Mouse (Mus musculus) B cell, adult (primary cell): ENCODE results near the gene Crb3. TPM values are rescaled to one million over a fixed set of nuclear protein-coding genes. Genes with fewer than 3 reads are reported as not detected.

Source experiments
- total RNA-seq: library from RNA; stranded (reverse); gene quantifications from 4 replicates; pipeline ENCODE4 v1.2.4, GENCODE M21; 2023; ENCODE audit not compliant: inconsistent age

Gene Crb3
- total RNA-seq, result 12.1 to 17.9 TPM (median 15.4 TPM) in 4 replicates

DNA sequence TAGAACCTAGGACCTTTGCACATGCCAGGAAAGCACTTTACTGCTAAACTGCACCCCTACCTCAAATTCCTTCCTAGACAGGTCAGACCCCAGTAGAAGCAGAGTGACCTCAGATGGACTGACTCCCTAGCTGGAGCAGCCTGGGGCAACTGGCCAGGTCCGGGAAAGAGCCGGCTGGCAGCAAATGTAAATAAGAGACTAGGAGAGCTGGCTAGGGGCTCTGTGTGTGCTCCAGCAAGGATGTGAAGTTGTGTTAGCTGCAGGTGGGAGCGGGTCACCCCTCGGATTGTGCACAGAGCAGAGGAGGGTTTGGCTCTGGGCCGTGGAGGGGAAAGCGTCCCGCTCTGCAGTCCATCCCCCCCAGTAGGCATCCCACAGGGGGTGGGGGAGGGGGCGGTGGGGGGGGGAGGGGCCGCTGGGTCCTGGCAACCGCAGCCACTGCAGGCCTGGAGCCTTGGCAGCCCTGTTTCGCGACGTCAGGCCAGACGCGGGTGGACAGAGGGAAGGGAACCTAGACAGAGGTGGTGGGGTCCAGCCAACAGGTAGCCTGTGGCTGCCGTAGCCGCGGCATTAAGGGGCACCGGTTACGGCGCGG, at the start of gene Crb3:
Crb3 (plus strand) TSS at position 215 of the 595 bp plus-strand sequence.

DNA sequence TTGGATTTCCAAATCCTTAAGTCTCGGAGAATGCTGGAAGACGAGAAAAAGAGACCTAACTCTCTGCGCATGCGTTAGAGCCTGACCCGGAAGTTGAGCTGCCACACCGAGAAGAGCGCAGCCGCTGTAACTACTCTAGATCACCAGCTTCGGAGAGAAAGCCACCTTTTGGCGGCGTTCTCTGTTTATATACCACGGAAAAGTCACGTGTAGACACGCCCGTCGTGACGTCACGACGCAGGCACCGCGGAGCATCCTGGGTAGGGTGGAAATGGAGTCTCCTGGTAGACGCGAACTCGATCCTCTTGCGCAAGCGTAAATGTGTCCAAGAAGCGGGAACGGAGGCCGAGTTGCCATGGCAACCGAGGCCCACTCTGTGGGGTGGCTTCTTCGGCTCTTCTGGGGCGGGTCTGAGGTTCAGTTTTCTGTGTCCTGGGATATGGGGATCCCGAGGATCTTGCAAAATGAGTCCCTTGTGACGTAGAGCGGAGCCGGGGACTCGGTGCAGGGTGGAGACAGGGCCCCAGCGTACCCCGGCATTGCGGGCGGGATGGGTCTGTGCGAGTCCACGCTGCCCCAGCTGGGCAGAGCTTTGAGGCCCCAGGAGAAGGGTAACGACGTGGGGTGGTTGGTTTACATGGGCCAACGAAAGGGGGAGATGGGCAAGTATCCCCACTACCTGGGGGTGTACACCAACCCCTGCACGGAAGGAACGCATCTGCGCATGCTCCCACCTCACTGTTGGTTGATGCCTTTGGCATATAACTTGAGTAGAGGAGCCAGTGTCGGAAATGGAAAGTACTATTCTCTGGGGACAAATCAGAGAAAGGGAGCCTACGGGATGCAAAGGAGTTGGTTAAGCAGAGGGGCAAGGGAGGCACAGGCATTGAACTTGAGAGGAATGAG, 47.4 kb upstream of the Crb3 start, which contains the start of the genes Gtf2f1 and Gm17949:
Gtf2f1 (minus strand) TSS at position 53 of the 906 bp plus-strand sequence.
Gm17949 (plus strand) TSS at position 234 of the 906 bp plus-strand sequence.

DNA sequence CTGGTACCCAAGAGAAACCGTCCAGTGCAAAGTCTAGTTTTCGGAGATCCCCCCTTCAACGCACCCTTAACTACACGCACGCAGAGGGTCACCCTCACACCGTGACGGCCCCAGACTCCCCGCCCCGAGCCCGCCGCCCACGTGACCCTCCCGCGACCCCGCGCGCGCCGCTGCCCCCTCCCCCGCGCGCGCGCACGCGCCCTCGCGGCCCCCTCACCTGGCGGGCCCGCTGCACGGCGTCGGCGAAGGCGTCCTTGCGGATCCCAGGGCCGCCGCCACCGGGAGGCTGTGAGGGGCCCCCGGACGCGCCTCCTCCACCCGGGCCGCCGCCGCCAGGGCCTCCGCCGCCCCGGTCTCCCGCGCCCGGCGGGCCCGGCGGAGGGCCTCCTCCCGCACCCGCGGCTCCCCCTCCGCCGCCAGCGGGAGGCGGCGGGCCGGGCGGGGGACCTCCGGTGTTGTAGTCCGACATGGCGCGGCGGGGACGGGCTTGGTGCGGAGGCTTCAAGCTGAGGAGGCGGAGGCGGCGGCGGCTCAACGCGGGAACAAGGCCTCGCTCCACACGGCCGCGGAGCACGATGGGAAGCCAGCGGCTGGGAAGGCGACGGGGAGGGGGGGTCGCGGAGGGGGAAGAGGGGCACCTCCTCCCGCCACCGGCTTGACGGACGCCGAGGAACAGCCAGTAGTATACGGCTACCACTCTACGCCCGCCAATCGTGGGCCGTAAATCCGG, 27.8 kb upstream of the Crb3 start, which contains the start of gene Khsrp:
Khsrp (minus strand) TSS at position 592 of the 730 bp plus-strand sequence.

GRCm38 (mm10) chr17:57041554-57041953, 17.4 kb upstream of the Crb3 start, which contains the start of gene Slc25a41:
Gene Slc25a41 (minus strand): TSS chr17:57041654.

DNA sequence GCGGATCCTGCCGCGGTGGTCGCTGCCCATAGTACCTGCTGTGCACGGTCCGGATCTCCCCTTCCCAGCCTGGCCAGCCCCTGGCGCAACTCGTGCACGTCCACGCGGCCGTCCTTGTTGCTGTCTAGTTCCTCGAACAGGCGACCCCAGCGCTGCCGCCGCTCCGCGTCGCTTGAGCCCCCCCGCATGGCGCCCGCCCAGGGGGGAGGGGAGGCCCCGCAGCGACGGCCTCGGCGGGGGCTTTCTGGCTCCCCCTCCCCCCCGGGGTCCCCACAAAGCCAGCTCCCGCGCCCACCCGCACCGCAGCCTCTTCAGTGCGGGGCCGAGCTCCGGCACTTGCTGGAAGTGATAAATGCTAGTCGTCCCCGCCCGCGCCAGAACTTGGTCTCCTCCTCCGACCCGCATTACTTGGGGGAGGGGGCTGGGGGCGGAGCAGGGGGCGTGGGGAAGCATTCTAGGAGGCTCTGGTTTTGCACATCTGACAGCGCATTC, 627 bp downstream of the Crb3 start, which contains the start of gene Slc25a23:
Slc25a23 (minus strand) TSS at position 378 of the 492 bp plus-strand sequence.

GRCm38 (mm10) chr17:57078336-57078735, 19.4 kb downstream of the Crb3 start, which contains the start of gene Dennd1c:
Gene Dennd1c (minus strand): TSS chr17:57078514.

DNA sequence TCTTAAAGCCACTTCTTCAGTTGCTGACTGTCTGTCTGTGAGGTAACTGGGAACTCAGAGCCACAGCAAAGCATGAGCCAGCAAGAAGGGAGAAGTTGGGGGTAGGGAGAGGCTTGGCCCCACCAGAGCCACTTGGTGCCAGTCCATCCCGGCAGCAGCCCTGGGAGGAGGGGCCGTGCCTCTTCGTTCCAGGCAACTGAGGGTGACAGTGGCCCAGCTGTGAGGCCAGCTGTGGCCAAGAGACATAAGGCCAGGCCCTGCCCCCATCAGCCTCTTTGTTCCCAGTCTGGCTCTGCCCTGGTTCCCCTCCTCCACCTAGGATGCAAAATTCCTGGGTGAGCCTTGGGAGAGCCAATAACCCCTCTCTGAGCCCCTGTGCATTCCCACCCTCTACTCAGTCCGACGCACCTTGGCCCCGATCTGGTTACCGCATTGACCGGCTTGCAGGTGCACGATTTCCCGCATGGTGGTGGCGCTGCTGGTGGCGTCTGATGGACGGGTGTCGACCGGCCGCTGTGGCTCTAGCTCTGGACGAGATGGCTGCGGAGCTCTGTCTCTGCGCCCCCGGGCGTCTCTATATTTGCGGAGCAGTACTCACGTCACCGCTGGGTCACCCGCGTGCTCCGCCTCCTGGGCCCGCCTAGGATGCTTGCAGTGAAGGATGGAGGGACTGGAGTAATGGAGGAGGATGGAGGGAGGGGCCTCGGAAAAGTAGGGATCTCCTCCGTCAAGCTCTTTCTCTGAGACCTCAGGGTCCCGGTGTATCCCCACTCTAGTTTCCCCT, 28.3 kb downstream of the Crb3 start, which contains the start of gene Tubb4a:
Tubb4a (minus strand) TSS at position 734 of the 784 bp plus-strand sequence.

GRCm38 (mm10) chr17:57105181-57106034, 46.5 kb downstream of the Crb3 start, which contains the start of gene Tnfsf9:
Gene Tnfsf9 (plus strand): TSS chr17:57105325.

Other genes with a start within 250 kb of the Crb3 start
- gene Rfx2, start 228.1 kb upstream of the Crb3 start, total RNA-seq, result 11.4 to 13.3 TPM (median 11.9 TPM) in 4 replicates
- not detected in 4 replicates for gene Acsbg2, start 184.7 kb upstream of the Crb3 start, total RNA-seq
- gene 1700061G19Rik, start 183.6 kb upstream of the Crb3 start, total RNA-seq, result not detected in 4 replicates
- gene Mllt1, start 123.7 kb upstream of the Crb3 start, total RNA-seq, result 35.8 to 37.4 TPM (median 36.8 TPM) in 4 replicates
- gene Acer1, start 77.0 kb upstream of the Crb3 start, total RNA-seq, result not detected in 4 replicates
- gene Clpp, start 68.8 kb upstream of the Crb3 start, total RNA-seq, result 28.2 to 36.9 TPM (median 32.1 TPM) in 4 replicates
- gene Alkbh7, start 61.8 kb upstream of the Crb3 start, total RNA-seq, result 11.9 to 19.9 TPM (median 17.6 TPM) in 4 replicates
- gene Pspn, start 59.1 kb upstream of the Crb3 start, total RNA-seq, result 1.7 to 2.1 TPM in 2 of 4 replicates, not detected in the others
- gene Gtf2f1, start 47.8 kb upstream of the Crb3 start, total RNA-seq, result 62.0 to 67.8 TPM (median 67.0 TPM) in 4 replicates
- 0.48 TPM in 1 of 4 replicates, not detected in the others for gene Gm17949, start 47.6 kb upstream of the Crb3 start, total RNA-seq
- 135 to 137 TPM (median 137 TPM) in 4 replicates for gene Khsrp, start 27.6 kb upstream of the Crb3 start, total RNA-seq
- not detected in 4 replicates for gene Slc25a41, start 17.5 kb upstream of the Crb3 start, total RNA-seq
- gene Slc25a23, start 758 bp downstream of the Crb3 start, total RNA-seq, result 15.2 to 25.1 TPM (median 18.8 TPM) in 4 replicates
- 148 to 162 TPM (median 151 TPM) in 4 replicates for gene Dennd1c, start 19.4 kb downstream of the Crb3 start, total RNA-seq
- gene Tubb4a, start 28.7 kb downstream of the Crb3 start, total RNA-seq, result 0.22 to 0.36 TPM (median 0.24 TPM) in 3 of 4 replicates, not detected in the other
- gene Tnfsf9, start 46.2 kb downstream of the Crb3 start, total RNA-seq, result 0.93 to 1.2 TPM in 2 of 4 replicates, not detected in the others
- gene Cd70, start 90.7 kb downstream of the Crb3 start, total RNA-seq, result not detected in 4 replicates
- gene Tnfsf14, start 135.1 kb downstream of the Crb3 start, total RNA-seq, result 0.36 TPM in 1 of 4 replicates, not detected in the others
- gene C3, start 169.0 kb downstream of the Crb3 start, total RNA-seq, result 1.1 to 5.8 TPM (median 4.2 TPM) in 4 replicates
- gene Gpr108, start 189.3 kb downstream of the Crb3 start, total RNA-seq, result 54.2 to 60.2 TPM (median 57.3 TPM) in 4 replicates
- gene Trip10, start 190.3 kb downstream of the Crb3 start, total RNA-seq, result 8.7 to 10.7 TPM (median 9.5 TPM) in 4 replicates
- 193 to 203 TPM (median 194 TPM) in 4 replicates for gene Vav1, start 220.0 kb downstream of the Crb3 start, total RNA-seq